Mouse (Mus musculus) heart, postnatal 0 days (tissue): Measurements from ENCODE around the gene Col28a1.

Source experiments
- CTCF ChIP-seq: IDR thresholded peaks from 2 replicates; pipeline ENCODE4 v1.5.1; 2016; ENCODE audit warnings: antibody characterized with exemption, control low read depth, low read depth
- EP300 ChIP-seq: IDR thresholded peaks from 2 replicates; pipeline ENCODE4 v1.6.1; 2016; ENCODE audit warnings: antibody characterized with exemption, low read depth

- no peak for TF ChIP-seq CTCF
- TF ChIP-seq EP300 = no peak
These were observed 17.1 kb downstream of the Col28a1 start for GRCm38 (mm10) chr6:8175346-8175745.
